Mouse (Mus musculus): ENCODE data around the gene Flt3.

Flt3 gene

DNA sequence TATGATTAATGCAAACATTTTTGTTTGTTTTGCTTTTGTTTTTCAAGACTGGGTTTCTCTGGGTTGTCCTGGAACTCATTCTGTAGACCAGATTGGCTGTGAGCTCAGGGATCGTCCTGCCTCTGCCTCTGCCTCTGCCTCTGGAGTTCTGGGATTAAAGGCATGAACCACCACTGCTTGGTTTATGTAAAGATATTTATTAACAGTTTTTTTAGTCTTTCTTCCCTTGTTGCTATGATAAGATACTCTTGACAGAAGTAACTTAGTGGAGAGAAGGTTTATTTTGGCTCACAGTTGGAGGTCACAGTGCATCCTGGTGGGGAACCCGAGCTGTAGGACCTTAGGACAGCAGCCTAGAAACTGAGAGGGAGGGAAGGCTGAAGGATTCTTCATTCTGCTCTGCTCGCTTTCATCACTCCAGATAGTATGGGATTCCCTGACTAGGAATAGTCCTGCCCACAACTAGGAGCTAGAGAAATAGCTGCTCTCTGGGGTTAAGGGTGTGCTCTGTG is 40.8 kb upstream of the Flt3 start:
- no peak overlapping the region for H3K4me3 ChIP-seq (replicated peaks; ENCODE audit: low read length)
- H3K9me3 ChIP-seq (ENCODE audit: low read length), result no peaks in the 10 kb centered on the region
- TF ChIP-seq POU5F1 (IDR thresholded peaks at IDR 0.05; ENCODE audit: borderline replicate concordance, low read length) (no peak), NANOG (IDR thresholded peaks at IDR 0.05; ENCODE audit: borderline replicate concordance, low read length) (no peak), CTCF (conservative IDR thresholded peaks at IDR 0.05; ENCODE audit: low read length) (no peak)
- H3K4me1 ChIP-seq (replicated peaks; ENCODE audit: low read depth, low read length), result peaks cover 42% of the 10 kb centered on the region
- H3K36me3 ChIP-seq (ENCODE audit: insufficient read depth, low read length), result peaks cover 20% of the 10 kb centered on the region
- no peaks in the 10 kb centered on the region for H3K27me3 ChIP-seq (ENCODE audit: insufficient read depth, low read length)

DNA sequence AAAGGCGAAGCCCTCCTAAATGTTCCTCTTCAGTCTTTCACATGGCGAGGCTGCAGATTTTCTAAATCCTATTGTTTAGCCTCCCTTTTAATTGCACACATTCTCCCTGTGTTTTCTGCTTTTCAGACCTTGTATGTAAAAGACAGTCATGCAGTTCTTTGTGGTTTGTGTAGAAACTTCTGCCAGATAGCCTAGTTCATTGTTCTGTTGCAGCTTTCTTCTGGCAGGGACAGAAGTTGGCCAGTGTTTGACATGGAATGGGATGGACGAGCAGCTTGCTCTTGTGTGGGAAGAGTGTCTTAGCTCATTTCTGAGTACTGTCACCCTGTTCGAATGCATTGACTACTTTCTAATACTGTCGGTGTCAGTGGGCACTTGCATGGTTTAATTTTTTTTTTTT is 36.2 kb upstream of the Flt3 start:
- Histone ChIP-seq H3K27me3 (ENCODE audit: insufficient read depth, low read length) (no peaks in the 10 kb centered on the region), H3K36me3 (ENCODE audit: insufficient read depth, low read length) (peaks cover 42% of the 10 kb centered on the region), H3K4me1 (replicated peaks; ENCODE audit: low read depth, low read length) (peaks cover 53% of the 10 kb centered on the region), H3K9me3 (ENCODE audit: low read length) (no peaks in the 10 kb centered on the region), H3K4me3 (replicated peaks; ENCODE audit: low read length) (no peak overlapping the region)
- no peak for TF ChIP-seq NANOG (IDR thresholded peaks at IDR 0.05; ENCODE audit: borderline replicate concordance, low read length)
- TF ChIP-seq CTCF (conservative IDR thresholded peaks at IDR 0.05; ENCODE audit: low read length), result no peak
- no peak for TF ChIP-seq POU5F1 (IDR thresholded peaks at IDR 0.05; ENCODE audit: borderline replicate concordance, low read length)

DNA sequence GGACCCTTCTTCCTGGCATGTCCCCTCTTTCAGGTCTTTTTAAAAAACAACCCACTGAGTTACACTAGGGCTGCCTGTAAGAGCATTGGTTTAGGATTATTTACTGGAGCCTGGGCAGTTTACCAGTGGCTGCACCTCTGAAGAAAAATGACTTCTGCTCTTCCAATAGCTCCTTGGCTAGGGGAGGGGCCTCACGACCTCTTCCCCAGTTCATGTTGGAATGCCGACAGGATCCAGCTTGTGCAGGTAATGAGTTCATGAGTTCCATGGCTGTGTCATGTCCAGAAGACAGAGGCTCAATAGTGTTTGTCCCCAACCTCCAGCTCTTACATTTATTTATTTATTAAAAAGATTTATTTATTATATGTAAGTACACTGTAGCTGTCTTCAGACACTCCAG is 35.5 kb upstream of the Flt3 start:
- Histone ChIP-seq H3K27me3 (ENCODE audit: insufficient read depth, low read length) (no peaks in the 10 kb centered on the region), H3K9me3 (ENCODE audit: low read length) (no peaks in the 10 kb centered on the region), H3K36me3 (ENCODE audit: insufficient read depth, low read length) (peaks cover 38% of the 10 kb centered on the region), H3K4me1 (replicated peaks; ENCODE audit: low read depth, low read length) (peaks cover 45% of the 10 kb centered on the region), H3K4me3 (replicated peaks; ENCODE audit: low read length) (no peak overlapping the region)
- TF ChIP-seq NANOG (IDR thresholded peaks at IDR 0.05; ENCODE audit: borderline replicate concordance, low read length) (no peak), CTCF (conservative IDR thresholded peaks at IDR 0.05; ENCODE audit: low read length) (no peak), POU5F1 (IDR thresholded peaks at IDR 0.05; ENCODE audit: borderline replicate concordance, low read length) (no peak)

DNA sequence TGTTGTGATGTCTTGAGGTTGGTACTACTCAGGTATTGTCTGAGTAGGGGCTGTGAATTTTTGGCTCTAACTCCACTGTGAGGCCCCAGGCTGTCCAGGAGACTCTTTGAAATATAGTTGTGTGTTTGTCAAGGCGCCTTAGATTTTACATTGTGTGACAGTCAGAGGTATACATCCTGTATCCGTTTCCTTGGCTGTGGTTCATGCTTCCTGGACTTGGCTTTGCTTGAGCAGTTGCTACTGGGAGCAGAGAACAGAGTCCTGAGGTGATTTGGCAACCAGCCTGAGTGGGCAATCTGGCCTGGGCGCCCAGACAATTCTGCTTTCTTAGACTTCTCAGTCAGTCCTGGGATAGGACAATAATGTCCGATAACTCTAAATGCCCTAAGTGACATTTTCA is 34.9 kb upstream of the Flt3 start:
- TF ChIP-seq NANOG (IDR thresholded peaks at IDR 0.05; ENCODE audit: borderline replicate concordance, low read length), result no peak
- TF ChIP-seq POU5F1 (IDR thresholded peaks at IDR 0.05; ENCODE audit: borderline replicate concordance, low read length), result no peak
- TF ChIP-seq CTCF (conservative IDR thresholded peaks at IDR 0.05; ENCODE audit: low read length), result no peak
- Histone ChIP-seq H3K27me3 (ENCODE audit: insufficient read depth, low read length) (no peaks in the 10 kb centered on the region), H3K4me3 (replicated peaks; ENCODE audit: low read length) (no peak overlapping the region), H3K9me3 (ENCODE audit: low read length) (no peaks in the 10 kb centered on the region), H3K4me1 (replicated peaks; ENCODE audit: low read depth, low read length) (peaks cover 45% of the 10 kb centered on the region), H3K36me3 (ENCODE audit: insufficient read depth, low read length) (peaks cover 38% of the 10 kb centered on the region)

DNA sequence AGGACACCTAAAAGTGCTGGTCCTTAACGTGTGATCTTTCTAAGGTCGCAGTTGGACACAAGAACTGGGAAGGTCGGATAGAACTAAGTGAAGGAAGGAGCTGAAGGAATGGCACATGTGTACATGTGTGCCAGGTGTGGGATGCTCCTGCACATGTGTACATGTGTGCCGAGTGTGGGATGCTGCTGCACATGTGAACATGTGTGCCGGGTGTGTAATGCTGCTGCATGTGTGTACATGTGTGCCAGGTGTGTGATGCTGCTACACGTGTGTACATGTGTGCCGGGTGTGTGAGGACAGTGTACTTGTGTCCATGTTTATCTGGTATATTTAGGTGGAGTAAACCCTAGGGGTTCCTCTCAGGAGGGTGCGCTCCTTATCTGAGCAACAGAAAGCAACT is 32.6 kb upstream of the Flt3 start:
- Histone ChIP-seq H3K9me3 (ENCODE audit: low read length) (no peaks in the 10 kb centered on the region), H3K27me3 (ENCODE audit: insufficient read depth, low read length) (no peaks in the 10 kb centered on the region), H3K4me3 (replicated peaks; ENCODE audit: low read length) (no peak overlapping the region), H3K36me3 (ENCODE audit: insufficient read depth, low read length) (peaks cover 30% of the 10 kb centered on the region), H3K4me1 (replicated peaks; ENCODE audit: low read depth, low read length) (peaks cover 49% of the 10 kb centered on the region)
- TF ChIP-seq POU5F1 (IDR thresholded peaks at IDR 0.05; ENCODE audit: borderline replicate concordance, low read length) (no peak), NANOG (IDR thresholded peaks at IDR 0.05; ENCODE audit: borderline replicate concordance, low read length) (no peak), CTCF (conservative IDR thresholded peaks at IDR 0.05; ENCODE audit: low read length) (no peak)

GRCm38 (mm10) chr5:147430936-147431839 is 30.9 kb upstream of the Flt3 start:
- TF ChIP-seq NANOG (IDR thresholded peaks at IDR 0.05; ENCODE audit: borderline replicate concordance, low read length) (no peak), POU5F1 (IDR thresholded peaks at IDR 0.05; ENCODE audit: borderline replicate concordance, low read length) (no peak), CTCF (conservative IDR thresholded peaks at IDR 0.05; ENCODE audit: low read length) (no peak)
- Histone ChIP-seq H3K4me1 (replicated peaks; ENCODE audit: low read depth, low read length) (peaks cover 47% of the 10 kb centered on the region), H3K36me3 (ENCODE audit: insufficient read depth, low read length) (peaks cover 26% of the 10 kb centered on the region), H3K4me3 (replicated peaks; ENCODE audit: low read length) (peak overlapping the region; percentile 90), H3K27me3 (ENCODE audit: insufficient read depth, low read length) (no peaks in the 10 kb centered on the region), H3K9me3 (ENCODE audit: low read length) (no peaks in the 10 kb centered on the region)

GRCm38 (mm10) chr5:147430361-147430935 is 30.2 kb upstream of the Flt3 start:
- Histone ChIP-seq H3K9me3 (ENCODE audit: low read length) (no peaks in the 10 kb centered on the region), H3K4me3 (replicated peaks; ENCODE audit: low read length) (peak overlapping the region; percentile 90), H3K4me1 (replicated peaks; ENCODE audit: low read depth, low read length) (peaks cover 43% of the 10 kb centered on the region), H3K36me3 (ENCODE audit: insufficient read depth, low read length) (peaks cover 22% of the 10 kb centered on the region), H3K27me3 (ENCODE audit: insufficient read depth, low read length) (no peaks in the 10 kb centered on the region)
- no peak for TF ChIP-seq POU5F1 (IDR thresholded peaks at IDR 0.05; ENCODE audit: borderline replicate concordance, low read length)
- no peak for TF ChIP-seq CTCF (conservative IDR thresholded peaks at IDR 0.05; ENCODE audit: low read length)
- no peak for TF ChIP-seq NANOG (IDR thresholded peaks at IDR 0.05; ENCODE audit: borderline replicate concordance, low read length)

DNA sequence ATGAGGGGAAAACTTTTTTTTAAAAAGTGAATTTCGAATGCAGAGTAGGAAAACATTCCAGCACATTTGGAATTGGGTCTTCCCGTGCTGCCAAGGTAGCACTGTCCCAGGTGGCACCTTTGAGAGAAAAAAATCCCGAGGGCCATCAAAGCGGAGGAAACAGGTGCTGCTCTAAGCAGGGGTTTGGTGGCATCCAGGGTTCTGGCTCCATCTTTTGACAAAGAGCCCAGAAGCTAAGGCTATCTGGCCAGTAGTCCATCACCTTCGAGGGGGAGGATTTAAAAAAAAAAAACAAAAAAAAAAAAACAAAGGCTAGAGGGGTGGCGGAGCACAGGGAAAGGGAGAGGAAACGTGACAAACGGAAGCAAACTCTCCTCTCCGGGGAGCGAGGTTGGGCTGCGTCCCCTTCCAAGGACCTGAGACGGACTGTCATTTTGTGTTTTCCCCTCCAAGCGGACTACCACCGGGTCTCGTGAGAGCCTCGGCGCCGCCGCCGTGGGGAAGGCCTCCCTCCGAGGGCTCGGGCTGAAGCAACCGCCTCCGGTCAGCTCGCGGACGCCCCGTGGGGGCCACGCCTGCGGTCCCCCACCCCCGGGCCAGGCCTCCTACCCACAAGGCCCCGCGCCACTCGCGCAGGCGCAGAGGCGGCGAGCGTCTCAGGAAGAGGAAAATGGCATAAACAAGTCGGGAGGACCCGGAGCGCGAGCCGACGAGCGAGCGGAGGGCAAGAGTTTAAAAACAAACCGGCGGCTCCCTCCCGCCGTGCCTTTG is 29.4 kb upstream of the Flt3 start, which contains the start of gene Pan3:
Gene Pan3 (plus strand): TSS at position 627 of the 771 bp plus-strand sequence.
- Histone ChIP-seq H3K4me3 (replicated peaks; ENCODE audit: low read length) (peak within 1 kb of the TSS; percentile 90), H3K27me3 (ENCODE audit: insufficient read depth, low read length) (no peaks in the 10 kb centered on the region), H3K9me3 (ENCODE audit: low read length) (no peaks in the 10 kb centered on the region), H3K4me1 (replicated peaks; ENCODE audit: low read depth, low read length) (peaks cover 39% of the 10 kb centered on the region), H3K36me3 (ENCODE audit: insufficient read depth, low read length) (peaks cover 16% of the 10 kb centered on the region)
- TF ChIP-seq CTCF (conservative IDR thresholded peaks at IDR 0.05; ENCODE audit: low read length) (no peak), NANOG (IDR thresholded peaks at IDR 0.05; ENCODE audit: borderline replicate concordance, low read length) (no peak), POU5F1 (IDR thresholded peaks at IDR 0.05; ENCODE audit: borderline replicate concordance, low read length) (no peak)

All from E14TG2a.4 (cell line).